Mouse (Mus musculus): ENCODE measurements at regions not wholly inside any gene's neighbourhood (a gene's known extent, or its start where the extent isn't known, plus 50 kb on each side); places are given as distances from the start of the nearest gene placed in this dataset.

DNA sequence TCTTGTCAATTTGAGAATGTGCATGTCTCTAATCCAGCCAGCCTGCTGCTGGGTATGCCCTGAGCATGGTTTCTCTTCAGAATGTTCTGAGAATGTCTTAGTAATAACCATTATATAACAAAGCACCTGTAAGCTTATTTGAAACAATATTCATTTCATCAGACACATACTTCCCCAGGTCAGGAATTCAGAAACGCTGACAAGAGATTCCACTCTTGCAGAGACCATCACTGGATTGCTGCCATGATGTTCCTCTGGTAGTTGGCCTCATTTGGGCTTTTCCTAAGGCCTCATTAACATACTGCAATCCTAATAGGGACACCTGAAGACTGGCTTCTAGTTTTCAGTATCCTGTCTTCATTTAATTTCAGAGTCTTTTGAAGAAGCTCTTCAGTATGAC, 642.5 kb upstream of the Adamts5 start:
- TF ChIP-seq GATA1 (IDR thresholded peaks at IDR 0.05; ENCODE audit: borderline replicate concordance, low read length): no peak
- TF ChIP-seq FLI1 (IDR thresholded peaks at IDR 0.05; ENCODE audit: low read length): no peak
